Mouse (Mus musculus) limb, embryonic 12.5 days (tissue): ENCODE data around the gene Skap1. TPM values are rescaled to one million over a fixed set of nuclear protein-coding genes. Genes with fewer than 3 reads are reported as not detected.
A peak's percentile ranks its signal among the peaks of the same experiment; 100 is the strongest.

ENCODE experiments used
- ATAC-seq: fragments of 200-750 bp; cut with Nextera tagmentation; 2 replicates; pipeline ENCODE4 v1.8.0; 2017; ENCODE audit warnings: low read depth, moderate TSS enrichment; ENCODE audit not compliant: insufficient number of reproducible peaks, insufficient read depth, low FRiP score, low TSS enrichment
- H3K27ac ChIP-seq: fragments of 300-500 bp; sonication (generic); 2 replicates; pipeline ENCODE4 v1.5.1; 2016; ENCODE audit warnings: mild to moderate bottlenecking, moderate library complexity
- H3K27me3 ChIP-seq: fragments of 300-500 bp; sonication (generic); 2 replicates; pipeline ENCODE4 v1.6.1; 2016; ENCODE audit warnings: mild to moderate bottlenecking, moderate library complexity
- H3K36me3 ChIP-seq: fragments of 300-500 bp; sonication (generic); 2 replicates; pipeline ENCODE4 v1.6.1; 2016; ENCODE audit warnings: mild to moderate bottlenecking, moderate library complexity
- H3K4me1 ChIP-seq: fragments of 300-500 bp; sonication (generic); replicated peaks from 2 replicates; pipeline ENCODE4 v1.6.1; 2016
- H3K4me2 ChIP-seq: fragments of 300-500 bp; sonication (generic); 2 replicates; pipeline ENCODE4 v1.6.1; 2016; ENCODE audit warnings: mild to moderate bottlenecking, moderate library complexity
- H3K4me3 ChIP-seq: fragments of 300-500 bp; sonication (generic); replicated peaks from 2 replicates; pipeline ENCODE4 v1.5.1; 2016; ENCODE audit warnings: mild to moderate bottlenecking
- H3K9ac ChIP-seq: fragments of 300-500 bp; sonication (generic); replicated peaks from 2 replicates; pipeline ENCODE4 v1.6.1; 2016; ENCODE audit warnings: mild to moderate bottlenecking, moderate library complexity
- H3K9me3 ChIP-seq: fragments of 300-500 bp; sonication (generic); 2 replicates; pipeline ENCODE4 v1.6.1; 2016; ENCODE audit warnings: mild to moderate bottlenecking, moderate library complexity
- whole genome bisulfite sequencing: fragments of 180-500 bp; shearing (Covaris S2); methylation state at CpG from one replicate; pipeline ENCODE4 v1.1.7; 2016; 5-methylcytosine and 5-hydroxymethylcytosine counted together
- polyA plus RNA-seq: library from polyadenylated mRNA; unstranded; fragments of >200 nt; fragmentation: Nextera tagmentation; extraction: Ambion mirVana; gene quantifications from 2 replicates; pipeline ENCODE4 v1.2.1, GENCODE M21; 2016

Skap1 gene
- polyA plus RNA-seq, 1 experiment from 2014 or later: 0.31 TPM

GRCm38 (mm10) chr11:96526137-96526621 lies 61.8 kb downstream of the Skap1 start:
- H3K27ac ChIP-seq: no peak overlapping the region
- H3K9ac ChIP-seq: no peak overlapping the region
- no peaks in the 10 kb centered on the region for H3K36me3 ChIP-seq
- H3K4me2 ChIP-seq: no peak overlapping the region
- no peak overlapping the region for H3K4me3 ChIP-seq
- no peaks in the 10 kb centered on the region for H3K9me3 ChIP-seq
- H3K27me3 ChIP-seq: no peaks in the 10 kb centered on the region
- WGBS: 85% methylated on average over 16 of the region's 16 CpGs
- no peak for ATAC-seq
- H3K4me1 ChIP-seq: no peaks in the 10 kb centered on the region

DNA sequence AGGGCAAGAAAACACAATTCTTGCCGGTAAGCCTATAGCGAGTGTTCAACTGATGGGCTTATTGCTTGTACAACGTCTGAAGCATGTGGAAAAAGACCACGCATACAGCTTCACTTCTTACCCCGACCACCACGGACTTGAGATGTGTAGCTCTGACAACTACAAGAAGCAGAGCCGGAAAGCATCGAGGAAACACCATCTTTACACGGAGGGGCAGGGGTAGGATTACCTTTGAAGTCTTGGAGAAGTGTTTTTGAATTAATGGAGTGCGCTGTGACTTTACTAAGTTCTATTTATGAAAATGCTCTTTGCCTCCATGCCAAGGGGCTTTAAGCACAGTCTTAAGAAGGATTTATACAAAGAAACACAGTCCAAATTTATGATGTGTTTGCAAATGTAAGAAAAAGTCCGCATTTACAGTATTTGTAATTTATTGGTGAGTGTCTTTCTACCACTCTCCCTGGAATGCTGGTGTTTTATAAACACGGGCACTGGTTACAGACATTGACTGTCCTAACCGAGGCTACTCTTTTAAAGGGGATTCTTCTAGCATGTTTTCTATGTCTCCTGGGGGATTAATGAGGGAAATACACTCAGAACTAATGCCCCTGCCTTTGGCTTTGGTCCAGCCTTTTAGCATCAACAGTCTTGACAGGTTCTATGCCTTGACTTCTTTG lies 67.5 kb downstream of the Skap1 start:
- Histone ChIP-seq H3K4me2 (no peak overlapping the region), H3K9ac (no peak overlapping the region), H3K27ac (no peak overlapping the region), H3K27me3 (peaks cover 18% of the 10 kb centered on the region), H3K4me3 (no peak overlapping the region), H3K9me3 (no peaks in the 10 kb centered on the region), H3K36me3 (no peaks in the 10 kb centered on the region), H3K4me1 (no peaks in the 10 kb centered on the region)
- WGBS: 38% methylated on average over 13 of the region's 13 CpGs
- ATAC-seq: no peak

- H3K4me1 ChIP-seq: no peaks in the 10 kb centered on the region
- no peaks in the 10 kb centered on the region for H3K36me3 ChIP-seq
- WGBS: 67% methylated on average over 2 of the region's 2 CpGs
- H3K9me3 ChIP-seq: no peaks in the 10 kb centered on the region
- H3K4me3 ChIP-seq: no peak overlapping the region
- no peak for ATAC-seq
- no peak overlapping the region for H3K9ac ChIP-seq
- no peak overlapping the region for H3K27ac ChIP-seq
- no peak overlapping the region for H3K4me2 ChIP-seq
- H3K27me3 ChIP-seq: peaks cover 38% of the 10 kb centered on the region
Measured at GRCm38 (mm10) chr11:96534531-96534930, 70.1 kb downstream of the Skap1 start.

GRCm38 (mm10) chr11:96536146-96536545 lies 71.8 kb downstream of the Skap1 start:
- H3K27me3 ChIP-seq: peaks cover 42% of the 10 kb centered on the region
- no peaks in the 10 kb centered on the region for H3K9me3 ChIP-seq
- ATAC-seq: no peak
- H3K9ac ChIP-seq: no peak overlapping the region
- H3K27ac ChIP-seq: no peak overlapping the region
- no peaks in the 10 kb centered on the region for H3K4me1 ChIP-seq
- no peak overlapping the region for H3K4me2 ChIP-seq
- no peaks in the 10 kb centered on the region for H3K36me3 ChIP-seq
- H3K4me3 ChIP-seq: no peak overlapping the region
- WGBS: 19% methylated on average over 5 of the region's 5 CpGs

- Histone ChIP-seq H3K4me3 (no peak overlapping the region), H3K36me3 (no peaks in the 10 kb centered on the region), H3K9me3 (no peaks in the 10 kb centered on the region), H3K4me2 (no peak overlapping the region), H3K27me3 (peaks cover 64% of the 10 kb centered on the region), H3K9ac (no peak overlapping the region), H3K4me1 (no peaks in the 10 kb centered on the region), H3K27ac (no peak overlapping the region)
- 84% methylated on average over 7 of the region's 7 CpGs for WGBS
- no peak for ATAC-seq
Measured at GRCm38 (mm10) chr11:96542003-96542402, 77.6 kb downstream of the Skap1 start.

GRCm38 (mm10) chr11:96542561-96542960 lies 78.2 kb downstream of the Skap1 start:
- Histone ChIP-seq H3K4me1 (no peaks in the 10 kb centered on the region), H3K27me3 (peaks cover 63% of the 10 kb centered on the region), H3K4me2 (no peak overlapping the region), H3K9ac (no peak overlapping the region), H3K4me3 (no peak overlapping the region), H3K36me3 (no peaks in the 10 kb centered on the region), H3K27ac (no peak overlapping the region), H3K9me3 (no peaks in the 10 kb centered on the region)
- ATAC-seq: no peak
- 79% methylated on average over 7 of the region's 7 CpGs for WGBS

- Histone ChIP-seq H3K27ac (no peak overlapping the region), H3K9me3 (no peaks in the 10 kb centered on the region), H3K36me3 (no peaks in the 10 kb centered on the region), H3K4me1 (no peaks in the 10 kb centered on the region), H3K9ac (no peak overlapping the region), H3K27me3 (peaks cover 54% of the 10 kb centered on the region), H3K4me2 (no peak overlapping the region), H3K4me3 (no peak overlapping the region)
- ATAC-seq: no peak
- 72% methylated on average over 8 of the region's 8 CpGs for WGBS
Measured at GRCm38 (mm10) chr11:96546428-96546827, 82.0 kb downstream of the Skap1 start.

DNA sequence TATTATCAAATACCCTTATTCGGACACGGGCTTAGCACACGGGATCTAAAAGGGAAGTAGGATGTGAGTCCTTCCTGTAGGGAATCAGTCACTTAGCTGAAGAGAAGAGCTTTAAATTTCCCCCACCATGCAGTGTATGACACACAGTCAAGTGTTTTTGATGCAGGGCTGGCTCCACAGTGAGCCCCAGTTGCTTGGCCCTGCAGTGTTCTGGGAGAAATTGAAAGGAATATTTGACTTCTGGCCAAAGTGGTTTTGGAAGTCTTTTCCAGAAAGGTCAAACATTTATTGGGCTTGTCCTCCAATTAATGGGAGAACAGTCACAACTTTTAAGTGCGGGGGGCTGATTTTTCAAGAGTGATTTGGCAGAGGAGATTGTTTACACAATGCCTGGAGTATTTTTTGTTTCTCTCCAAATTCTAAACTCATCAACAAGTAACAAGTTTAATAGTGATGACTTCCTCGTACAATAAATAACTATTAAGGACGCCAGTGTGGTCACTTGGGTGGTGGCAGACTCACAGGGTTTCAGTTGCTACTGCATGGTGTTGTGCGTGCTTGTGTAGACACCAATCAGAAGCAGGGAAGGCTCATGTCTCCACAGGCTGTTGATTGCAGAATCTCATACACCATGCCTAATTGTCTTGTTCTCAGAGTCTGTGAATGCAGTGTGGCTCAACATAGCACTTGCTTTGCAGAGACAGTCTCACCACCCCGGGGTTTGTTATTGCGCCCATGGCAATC lies 86.7 kb downstream of the Skap1 start:
- 77% methylated on average over 9 of the region's 9 CpGs for WGBS
- Histone ChIP-seq H3K27me3 (peaks cover 53% of the 10 kb centered on the region), H3K27ac (no peak overlapping the region), H3K4me2 (no peak overlapping the region), H3K4me3 (no peak overlapping the region), H3K4me1 (no peaks in the 10 kb centered on the region), H3K9me3 (no peaks in the 10 kb centered on the region), H3K36me3 (no peaks in the 10 kb centered on the region), H3K9ac (no peak overlapping the region)
- ATAC-seq: no peak

- no peak for ATAC-seq
- H3K36me3 ChIP-seq: no peaks in the 10 kb centered on the region
- no peak overlapping the region for H3K4me3 ChIP-seq
- H3K27ac ChIP-seq: no peak overlapping the region
- WGBS: 12% methylated on average over 15 of the region's 15 CpGs
- no peak overlapping the region for H3K9ac ChIP-seq
- no peaks in the 10 kb centered on the region for H3K9me3 ChIP-seq
- H3K4me2 ChIP-seq: peak overlapping the region; percentile 45
- H3K4me1 ChIP-seq: no peaks in the 10 kb centered on the region
- peaks cover 58% of the 10 kb centered on the region for H3K27me3 ChIP-seq
Measured at GRCm38 (mm10) chr11:96553091-96553490, 88.7 kb downstream of the Skap1 start.

GRCm38 (mm10) chr11:96560229-96560628 lies 95.8 kb downstream of the Skap1 start:
- no peak for ATAC-seq
- H3K4me3 ChIP-seq: no peak overlapping the region
- no peaks in the 10 kb centered on the region for H3K4me1 ChIP-seq
- WGBS: 64% methylated on average over 5 of the region's 5 CpGs
- no peaks in the 10 kb centered on the region for H3K36me3 ChIP-seq
- H3K27ac ChIP-seq: no peak overlapping the region
- H3K27me3 ChIP-seq: peaks cover 33% of the 10 kb centered on the region
- H3K9ac ChIP-seq: no peak overlapping the region
- H3K4me2 ChIP-seq: no peak overlapping the region
- peaks cover 6% of the 10 kb centered on the region; the same call in 1 of the 2 replicates for H3K9me3 ChIP-seq

- H3K9me3 ChIP-seq: peaks cover 6% of the 10 kb centered on the region; the same call in 1 of the 2 replicates
- ATAC-seq: no peak
- no peak overlapping the region for H3K9ac ChIP-seq
- 63% methylated on average over 1 of the region's 1 CpGs for whole genome bisulfite sequencing
- no peaks in the 10 kb centered on the region for H3K36me3 ChIP-seq
- H3K4me1 ChIP-seq: no peaks in the 10 kb centered on the region
- peaks cover 18% of the 10 kb centered on the region for H3K27me3 ChIP-seq
- H3K27ac ChIP-seq: no peak overlapping the region
- no peak overlapping the region for H3K4me2 ChIP-seq
- H3K4me3 ChIP-seq: no peak overlapping the region
Measured at GRCm38 (mm10) chr11:96564088-96564487, 99.7 kb downstream of the Skap1 start.
